Mouse (Mus musculus) lung, postnatal 0 days (tissue): ENCODE results near the gene B4galt4.

Source experiments
- CTCF ChIP-seq: IDR thresholded peaks from 2 replicates; pipeline ENCODE4 v1.5.1; 2016; ENCODE audit warnings: antibody characterized with exemption, mild to moderate bottlenecking
- EP300 ChIP-seq: IDR thresholded peaks from 2 replicates; pipeline ENCODE4 v1.6.1; 2016; ENCODE audit warnings: antibody characterized with exemption, mild to moderate bottlenecking, control low read depth

DNA sequence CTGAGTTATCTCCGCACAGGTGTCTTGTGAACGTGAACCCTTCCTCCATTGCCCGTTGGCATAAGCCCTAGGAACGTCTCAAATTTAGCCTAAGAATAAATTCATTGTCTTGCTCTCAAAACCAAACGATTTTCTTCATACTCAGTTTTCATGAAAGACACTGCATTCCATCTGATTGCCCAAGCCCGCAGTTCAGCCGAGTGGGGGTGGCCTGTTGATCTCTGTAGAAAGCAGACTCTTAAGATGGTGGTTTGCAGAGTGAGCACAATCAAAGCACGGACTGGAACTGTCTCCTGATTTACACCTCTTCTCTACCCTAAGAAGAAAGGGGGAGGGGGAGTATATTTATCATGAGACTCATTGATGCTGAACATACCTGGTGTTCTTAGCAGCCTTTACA lies 20.3 kb downstream of the B4galt4 start:
- TF ChIP-seq CTCF (no peak), EP300 (peak; percentile 55; the same call in 1 of the 2 replicates)
